Mouse (Mus musculus): ENCODE results near the gene Sf3b6. TPM values are rescaled to one million over a fixed set of nuclear protein-coding genes. Genes with fewer than 3 reads are reported as not detected.

Gene Sf3b6
- polyA plus RNA-seq, 1 experiment from 2014 or later = 302 TPM

- Histone ChIP-seq H3K9me3 (ENCODE audit: control insufficient read depth, low read length) (no peaks in the 10 kb centered on the region), H3K9ac (ENCODE audit: low read depth, low read length) (no peak overlapping the region), H3K36me3 (ENCODE audit: control insufficient read depth, insufficient read depth, low read length) (peaks cover 10% of the 10 kb centered on the region; the same call in 1 of the 2 replicates), H3K4me2 (peak overlapping the region; percentile 83), H3K27ac (ENCODE audit: low read depth, low read length) (no peak overlapping the region), H3K4me1 (replicated peaks; ENCODE audit: control insufficient read depth, insufficient read depth, low read length) (peaks cover 35% of the 10 kb centered on the region), H3K27me3 (replicated peaks; ENCODE audit: control insufficient read depth, insufficient read depth, low read length) (no peaks in the 10 kb centered on the region), H3K4me3 (ENCODE audit: low read depth, low read length) (peak overlapping the region; percentile 57; the same call in 1 of the 2 replicates)
- 87% methylated on average over 5 of the region's 5 CpGs for WGBS
- no peak for ATAC-seq (replicated peaks; ENCODE audit: low FRiP score)
- DNase-seq (ENCODE audit: low spot score) = no peak
Measured at GRCm38 (mm10) chr12:4871260-4871659, 53.9 kb downstream of the Sf3b6 start.

GRCm38 (mm10) chr12:4872273-4872672 lies 54.9 kb downstream of the Sf3b6 start:
- H3K4me3 ChIP-seq (ENCODE audit: low read depth, low read length) = peak overlapping the region; percentile 57
- WGBS = 39% methylated on average over 4 of the region's 4 CpGs
- H3K27ac ChIP-seq (ENCODE audit: low read depth, low read length) = peak overlapping the region; percentile 93
- H3K36me3 ChIP-seq (ENCODE audit: control insufficient read depth, insufficient read depth, low read length) = peaks cover 6% of the 10 kb centered on the region; the same call in 1 of the 2 replicates
- H3K27me3 ChIP-seq (replicated peaks; ENCODE audit: control insufficient read depth, insufficient read depth, low read length) = no peaks in the 10 kb centered on the region
- H3K9ac ChIP-seq (ENCODE audit: low read depth, low read length) = peak overlapping the region; percentile 69
- DNase-seq (ENCODE audit: low spot score) (no peak), ATAC-seq (replicated peaks; ENCODE audit: low FRiP score) (no peak)
- peak overlapping the region; percentile 83 for H3K4me2 ChIP-seq
- H3K4me1 ChIP-seq (replicated peaks; ENCODE audit: control insufficient read depth, insufficient read depth, low read length) = peaks cover 35% of the 10 kb centered on the region
- no peaks in the 10 kb centered on the region for H3K9me3 ChIP-seq (ENCODE audit: control insufficient read depth, low read length)

GRCm38 (mm10) chr12:4872983-4873477 lies 55.7 kb downstream of the Sf3b6 start:
- H3K4me3 ChIP-seq (ENCODE audit: low read depth, low read length) = peak overlapping the region; percentile 57
- peak overlapping the region; percentile 83 for H3K4me2 ChIP-seq
- no peaks in the 10 kb centered on the region for H3K9me3 ChIP-seq (ENCODE audit: control insufficient read depth, low read length)
- peaks cover 2% of the 10 kb centered on the region; the same call in 1 of the 2 replicates for H3K36me3 ChIP-seq (ENCODE audit: control insufficient read depth, insufficient read depth, low read length)
- WGBS = 30% methylated on average over 5 of the region's 5 CpGs
- peak overlapping the region; percentile 76 for H3K9ac ChIP-seq (ENCODE audit: low read depth, low read length)
- DNase-seq (ENCODE audit: low spot score) (no peak), ATAC-seq (replicated peaks; ENCODE audit: low FRiP score) (peak; percentile 90)
- H3K4me1 ChIP-seq (replicated peaks; ENCODE audit: control insufficient read depth, insufficient read depth, low read length) = peaks cover 35% of the 10 kb centered on the region
- H3K27me3 ChIP-seq (replicated peaks; ENCODE audit: control insufficient read depth, insufficient read depth, low read length) = no peaks in the 10 kb centered on the region
- H3K27ac ChIP-seq (ENCODE audit: low read depth, low read length) = peak overlapping the region; percentile 93

GRCm38 (mm10) chr12:4873531-4873930 lies 56.2 kb downstream of the Sf3b6 start:
- DNase-seq (ENCODE audit: low spot score) (no peak), ATAC-seq (replicated peaks; ENCODE audit: low FRiP score) (no peak)
- no peaks in the 10 kb centered on the region for H3K9me3 ChIP-seq (ENCODE audit: control insufficient read depth, low read length)
- no peaks in the 10 kb centered on the region for H3K27me3 ChIP-seq (replicated peaks; ENCODE audit: control insufficient read depth, insufficient read depth, low read length)
- H3K4me3 ChIP-seq (ENCODE audit: low read depth, low read length) = peak overlapping the region; percentile 57
- H3K4me2 ChIP-seq = peak overlapping the region; percentile 83
- H3K27ac ChIP-seq (ENCODE audit: low read depth, low read length) = peak overlapping the region; percentile 93
- peaks cover 2% of the 10 kb centered on the region; the same call in 1 of the 2 replicates for H3K36me3 ChIP-seq (ENCODE audit: control insufficient read depth, insufficient read depth, low read length)
- 39% methylated on average over 6 of the region's 6 CpGs for WGBS
- peaks cover 39% of the 10 kb centered on the region for H3K4me1 ChIP-seq (replicated peaks; ENCODE audit: control insufficient read depth, insufficient read depth, low read length)
- peak overlapping the region; percentile 76 for H3K9ac ChIP-seq (ENCODE audit: low read depth, low read length)

- H3K4me1 ChIP-seq (replicated peaks; ENCODE audit: control insufficient read depth, insufficient read depth, low read length) = peaks cover 32% of the 10 kb centered on the region
- 3% methylated on average over 24 of the region's 24 CpGs for WGBS
- peak within 1 kb of the TSS; percentile 93 for H3K27ac ChIP-seq (ENCODE audit: low read depth, low read length)
- DNase-seq (ENCODE audit: low spot score) (peak; percentile 85), ATAC-seq (replicated peaks; ENCODE audit: low FRiP score) (peak; percentile 85)
- H3K36me3 ChIP-seq (ENCODE audit: control insufficient read depth, insufficient read depth, low read length) = no peaks in the 10 kb centered on the region; the same call in 1 of the 2 replicates
- H3K27me3 ChIP-seq (replicated peaks; ENCODE audit: control insufficient read depth, insufficient read depth, low read length) = no peaks in the 10 kb centered on the region
- H3K4me2 ChIP-seq = peak within 1 kb of the TSS; percentile 83
- H3K4me3 ChIP-seq (ENCODE audit: low read depth, low read length) = peak within 1 kb of the TSS; percentile 57
- no peaks in the 10 kb centered on the region for H3K9me3 ChIP-seq (ENCODE audit: control insufficient read depth, low read length)
- peak within 1 kb of the TSS; percentile 76 for H3K9ac ChIP-seq (ENCODE audit: low read depth, low read length)
Measured at GRCm38 (mm10) chr12:4874161-4874927, 57.0 kb downstream of the Sf3b6 start, which contains the start of gene Mfsd2b. Mfsd2b (minus strand) TSS chr12:4874359.

- no peak overlapping the region for H3K4me2 ChIP-seq
- DNase-seq (ENCODE audit: low spot score) = no peak
- H3K9ac ChIP-seq (ENCODE audit: low read depth, low read length) = no peak overlapping the region
- no peak overlapping the region for H3K4me3 ChIP-seq (ENCODE audit: low read depth, low read length)
- ATAC-seq (replicated peaks; ENCODE audit: low FRiP score) = no peak
- no peaks in the 10 kb centered on the region for H3K9me3 ChIP-seq (ENCODE audit: control insufficient read depth, low read length)
- WGBS = 72% methylated on average over 8 of the region's 8 CpGs
- no peak overlapping the region for H3K27ac ChIP-seq (ENCODE audit: low read depth, low read length)
- no peaks in the 10 kb centered on the region for H3K27me3 ChIP-seq (replicated peaks; ENCODE audit: control insufficient read depth, insufficient read depth, low read length)
- H3K36me3 ChIP-seq (ENCODE audit: control insufficient read depth, insufficient read depth, low read length) = no peaks in the 10 kb centered on the region; the same call in 1 of the 2 replicates
- peaks cover 25% of the 10 kb centered on the region for H3K4me1 ChIP-seq (replicated peaks; ENCODE audit: control insufficient read depth, insufficient read depth, low read length)
Measured at GRCm38 (mm10) chr12:4875623-4876022, 58.3 kb downstream of the Sf3b6 start.

Other genes with a start within 250 kb of the Sf3b6 start
- gene Itsn2, start 224.9 kb upstream of the Sf3b6 start, polyA plus RNA-seq (2014; fragmentation: Nextera tagmentation; extraction: Ambion mirVana) = 43.0 and 43.7 TPM in 2 replicates
- not detected in 2 replicates for gene Gm3625, start 224.6 kb upstream of the Sf3b6 start, polyA plus RNA-seq (2014; fragmentation: Nextera tagmentation; extraction: Ambion mirVana)
- 0.19 and 0.31 TPM in 2 replicates for gene Fam228a, start 79.1 kb upstream of the Sf3b6 start, polyA plus RNA-seq (2014; fragmentation: Nextera tagmentation; extraction: Ambion mirVana)
- 2.5 and 3.3 TPM in 2 replicates for gene Pfn4, start 48.5 kb upstream of the Sf3b6 start, polyA plus RNA-seq (2014; fragmentation: Nextera tagmentation; extraction: Ambion mirVana)
- gene Fam228b, start 48.3 kb upstream of the Sf3b6 start, polyA plus RNA-seq (2014; fragmentation: Nextera tagmentation; extraction: Ambion mirVana) = 2.2 and 2.5 TPM in 2 replicates
- 4.5 and 5.8 TPM in 2 replicates for gene Fkbp1b, start 24.0 kb downstream of the Sf3b6 start, polyA plus RNA-seq (2014; fragmentation: Nextera tagmentation; extraction: Ambion mirVana)
- 28.7 and 31.0 TPM in 2 replicates for gene Wdcp, start 25.8 kb downstream of the Sf3b6 start, polyA plus RNA-seq (2014; fragmentation: Nextera tagmentation; extraction: Ambion mirVana)
- 117 and 122 TPM in 2 replicates for gene Mfsd2b, start 56.8 kb downstream of the Sf3b6 start, polyA plus RNA-seq (2014; fragmentation: Nextera tagmentation; extraction: Ambion mirVana)
- gene Ubxn2a, start 90.2 kb downstream of the Sf3b6 start, polyA plus RNA-seq (2014; fragmentation: Nextera tagmentation; extraction: Ambion mirVana) = 50.9 and 57.3 TPM in 2 replicates
- 11.8 and 12.8 TPM in 2 replicates for gene Atad2b, start 99.8 kb downstream of the Sf3b6 start, polyA plus RNA-seq (2014; fragmentation: Nextera tagmentation; extraction: Ambion mirVana)